Mouse (Mus musculus): ENCODE results near the gene Adamts9. TPM values are rescaled to one million over a fixed set of nuclear protein-coding genes. Genes with fewer than 3 reads are reported as not detected.

The Adamts9 gene
- total and polyA plus RNA-seq, 2 experiments: 0.43 to 2.1 TPM

- H3K27ac ChIP-seq (replicated peaks; ENCODE audit: insufficient read depth, low read depth, low read length): no peak overlapping the region
- no peaks in the 10 kb centered on the region for H3K27me3 ChIP-seq (ENCODE audit: control insufficient read depth, insufficient read depth, low read length)
- DNase-seq (ENCODE audit: extremely low read depth, low read depth, low spot score): peak; percentile 23
- no peaks in the 10 kb centered on the region for H3K79me2 ChIP-seq (ENCODE audit: control insufficient read depth, insufficient read depth, low read length)
- H3K36me3 ChIP-seq (ENCODE audit: control insufficient read depth, insufficient read depth, low read length): no peaks in the 10 kb centered on the region
- H3K4me1 ChIP-seq (ENCODE audit: control insufficient read depth, insufficient read depth, low read length): no peaks in the 10 kb centered on the region
- H3K9ac ChIP-seq (ENCODE audit: low read depth, low read length): no peak overlapping the region
- no peak overlapping the region for H3K4me3 ChIP-seq (ENCODE audit: insufficient read depth, low read depth, low read length)
- WGBS: 34% methylated on average over 5 of the region's 5 CpGs
- TF ChIP-seq POLR2A (IDR thresholded peaks at IDR 0.05; ENCODE audit: extremely low read depth, insufficient read depth, low read length) (no peak), CTCF (IDR thresholded peaks at IDR 0.05; ENCODE audit: low read depth, low read length) (no peak)
Measured at GRCm38 (mm10) chr6:92779935-92780205, 163.4 kb downstream of the Adamts9 start.

- no peak for DNase-seq (ENCODE audit: extremely low read depth, low read depth, low spot score)
- no peak for TF ChIP-seq CTCF (IDR thresholded peaks at IDR 0.05; ENCODE audit: low read depth, low read length)
- Histone ChIP-seq H3K27me3 (ENCODE audit: control insufficient read depth, insufficient read depth, low read length) (no peaks in the 10 kb centered on the region), H3K4me3 (ENCODE audit: insufficient read depth, low read depth, low read length) (no peak overlapping the region), H3K79me2 (ENCODE audit: control insufficient read depth, insufficient read depth, low read length) (no peaks in the 10 kb centered on the region), H3K9ac (ENCODE audit: low read depth, low read length) (no peak overlapping the region), H3K4me1 (ENCODE audit: control insufficient read depth, insufficient read depth, low read length) (no peaks in the 10 kb centered on the region), H3K36me3 (ENCODE audit: control insufficient read depth, insufficient read depth, low read length) (no peaks in the 10 kb centered on the region), H3K27ac (replicated peaks; ENCODE audit: insufficient read depth, low read depth, low read length) (no peak overlapping the region)
- 76% methylated on average over 11 of the region's 11 CpGs for WGBS
Measured at GRCm38 (mm10) chr6:92779140-92779934, 164.0 kb downstream of the Adamts9 start.

- Histone ChIP-seq H3K4me1 (ENCODE audit: control insufficient read depth, insufficient read depth, low read length) (no peaks in the 10 kb centered on the region), H3K27ac (replicated peaks; ENCODE audit: insufficient read depth, low read depth, low read length) (no peak overlapping the region), H3K79me2 (ENCODE audit: control insufficient read depth, insufficient read depth, low read length) (no peaks in the 10 kb centered on the region), H3K27me3 (ENCODE audit: control insufficient read depth, insufficient read depth, low read length) (no peaks in the 10 kb centered on the region), H3K4me3 (ENCODE audit: insufficient read depth, low read depth, low read length) (no peak overlapping the region), H3K36me3 (ENCODE audit: control insufficient read depth, insufficient read depth, low read length) (no peaks in the 10 kb centered on the region), H3K9ac (ENCODE audit: low read depth, low read length) (no peak overlapping the region)
- peak; percentile 53 for TF ChIP-seq CTCF (IDR thresholded peaks at IDR 0.05; ENCODE audit: low read depth, low read length)
- TF ChIP-seq POLR2A (IDR thresholded peaks at IDR 0.05; ENCODE audit: extremely low read depth, insufficient read depth, low read length): no peak
- WGBS: 24% methylated on average over 2 of the region's 2 CpGs
- peak; percentile 33 for DNase-seq (ENCODE audit: extremely low read depth, low read depth, low spot score)
Measured at GRCm38 (mm10) chr6:92776356-92776755, 166.9 kb downstream of the Adamts9 start.

GRCm38 (mm10) chr6:92762372-92762771 lies 180.9 kb downstream of the Adamts9 start:
- no peaks in the 10 kb centered on the region for H3K4me1 ChIP-seq (ENCODE audit: control insufficient read depth, insufficient read depth, low read length)
- DNase-seq (ENCODE audit: extremely low read depth, low read depth, low spot score): no peak
- no peaks in the 10 kb centered on the region for H3K36me3 ChIP-seq (ENCODE audit: control insufficient read depth, insufficient read depth, low read length)
- H3K9ac ChIP-seq (ENCODE audit: low read depth, low read length): no peak overlapping the region
- WGBS: 61% methylated on average over 3 of the region's 3 CpGs
- H3K79me2 ChIP-seq (ENCODE audit: control insufficient read depth, insufficient read depth, low read length): no peaks in the 10 kb centered on the region
- H3K27me3 ChIP-seq (ENCODE audit: control insufficient read depth, insufficient read depth, low read length): no peaks in the 10 kb centered on the region
- TF ChIP-seq POLR2A (IDR thresholded peaks at IDR 0.05; ENCODE audit: extremely low read depth, insufficient read depth, low read length): no peak
- no peak for TF ChIP-seq CTCF (IDR thresholded peaks at IDR 0.05; ENCODE audit: low read depth, low read length)
- no peak overlapping the region for H3K4me3 ChIP-seq (ENCODE audit: insufficient read depth, low read depth, low read length)
- H3K27ac ChIP-seq (replicated peaks; ENCODE audit: insufficient read depth, low read depth, low read length): no peak overlapping the region

GRCm38 (mm10) chr6:92759616-92760015 lies 183.7 kb downstream of the Adamts9 start:
- Histone ChIP-seq H3K27me3 (ENCODE audit: control insufficient read depth, insufficient read depth, low read length) (no peaks in the 10 kb centered on the region), H3K79me2 (ENCODE audit: control insufficient read depth, insufficient read depth, low read length) (no peaks in the 10 kb centered on the region), H3K27ac (replicated peaks; ENCODE audit: insufficient read depth, low read depth, low read length) (no peak overlapping the region), H3K4me3 (ENCODE audit: insufficient read depth, low read depth, low read length) (no peak overlapping the region), H3K4me1 (ENCODE audit: control insufficient read depth, insufficient read depth, low read length) (no peaks in the 10 kb centered on the region), H3K36me3 (ENCODE audit: control insufficient read depth, insufficient read depth, low read length) (no peaks in the 10 kb centered on the region), H3K9ac (ENCODE audit: low read depth, low read length) (no peak overlapping the region)
- no peak for DNase-seq (ENCODE audit: extremely low read depth, low read depth, low spot score)
- no peak for TF ChIP-seq POLR2A (IDR thresholded peaks at IDR 0.05; ENCODE audit: extremely low read depth, insufficient read depth, low read length)
- TF ChIP-seq CTCF (IDR thresholded peaks at IDR 0.05; ENCODE audit: low read depth, low read length): no peak

GRCm38 (mm10) chr6:92755826-92756225 lies 187.5 kb downstream of the Adamts9 start:
- Histone ChIP-seq H3K27me3 (ENCODE audit: control insufficient read depth, insufficient read depth, low read length) (no peaks in the 10 kb centered on the region), H3K36me3 (ENCODE audit: control insufficient read depth, insufficient read depth, low read length) (no peaks in the 10 kb centered on the region), H3K27ac (replicated peaks; ENCODE audit: insufficient read depth, low read depth, low read length) (no peak overlapping the region), H3K79me2 (ENCODE audit: control insufficient read depth, insufficient read depth, low read length) (no peaks in the 10 kb centered on the region), H3K4me1 (ENCODE audit: control insufficient read depth, insufficient read depth, low read length) (no peaks in the 10 kb centered on the region), H3K9ac (ENCODE audit: low read depth, low read length) (no peak overlapping the region), H3K4me3 (ENCODE audit: insufficient read depth, low read depth, low read length) (no peak overlapping the region)
- TF ChIP-seq POLR2A (IDR thresholded peaks at IDR 0.05; ENCODE audit: extremely low read depth, insufficient read depth, low read length) (no peak), CTCF (IDR thresholded peaks at IDR 0.05; ENCODE audit: low read depth, low read length) (no peak)
- WGBS: 28% methylated on average over 5 of the region's 5 CpGs
- DNase-seq (ENCODE audit: extremely low read depth, low read depth, low spot score): no peak
